Mouse (Mus musculus) right cerebral cortex, postnatal 14 days (tissue): ENCODE measurements around the gene Rnf224.

ENCODE experiments used
- DNase-seq: peaks from one replicate; pipeline ENCODE4 v3.0.0; 2022

The Rnf224 gene

DNA sequence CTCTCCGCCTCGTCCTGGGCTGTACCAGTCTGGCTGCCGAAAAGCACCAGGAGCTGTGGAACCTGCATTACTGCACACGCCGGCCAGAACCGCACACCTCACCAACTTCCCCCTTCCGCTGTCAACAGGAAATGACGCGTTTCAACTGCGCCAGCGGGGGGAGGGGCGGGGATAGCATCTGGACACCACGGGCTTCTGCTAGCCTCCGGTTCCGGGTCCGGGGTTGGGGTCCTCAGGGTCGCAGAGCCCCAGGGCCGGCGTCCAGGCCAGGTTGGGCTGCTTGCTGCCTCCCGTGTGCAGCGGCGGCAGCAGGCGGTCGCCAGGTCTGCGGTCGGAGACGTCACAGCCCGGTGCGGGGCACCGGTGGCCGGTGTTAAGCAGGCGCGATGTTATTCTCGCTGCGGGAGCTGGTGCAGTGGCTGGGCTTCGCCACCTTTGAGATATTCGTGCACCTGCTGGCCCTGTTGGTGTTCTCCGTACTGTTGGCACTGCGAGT lies 18.7 kb upstream of the Rnf224 start, which contains the start of gene Tmem203:
Tmem203 (plus strand) TSS at position 156 of the 496 bp plus-strand sequence.
- DNase-seq: peak; percentile 88

GRCm38 (mm10) chr2:25252331-25252730 lies 15.7 kb upstream of the Rnf224 start:
- no peak for DNase-seq

DNA sequence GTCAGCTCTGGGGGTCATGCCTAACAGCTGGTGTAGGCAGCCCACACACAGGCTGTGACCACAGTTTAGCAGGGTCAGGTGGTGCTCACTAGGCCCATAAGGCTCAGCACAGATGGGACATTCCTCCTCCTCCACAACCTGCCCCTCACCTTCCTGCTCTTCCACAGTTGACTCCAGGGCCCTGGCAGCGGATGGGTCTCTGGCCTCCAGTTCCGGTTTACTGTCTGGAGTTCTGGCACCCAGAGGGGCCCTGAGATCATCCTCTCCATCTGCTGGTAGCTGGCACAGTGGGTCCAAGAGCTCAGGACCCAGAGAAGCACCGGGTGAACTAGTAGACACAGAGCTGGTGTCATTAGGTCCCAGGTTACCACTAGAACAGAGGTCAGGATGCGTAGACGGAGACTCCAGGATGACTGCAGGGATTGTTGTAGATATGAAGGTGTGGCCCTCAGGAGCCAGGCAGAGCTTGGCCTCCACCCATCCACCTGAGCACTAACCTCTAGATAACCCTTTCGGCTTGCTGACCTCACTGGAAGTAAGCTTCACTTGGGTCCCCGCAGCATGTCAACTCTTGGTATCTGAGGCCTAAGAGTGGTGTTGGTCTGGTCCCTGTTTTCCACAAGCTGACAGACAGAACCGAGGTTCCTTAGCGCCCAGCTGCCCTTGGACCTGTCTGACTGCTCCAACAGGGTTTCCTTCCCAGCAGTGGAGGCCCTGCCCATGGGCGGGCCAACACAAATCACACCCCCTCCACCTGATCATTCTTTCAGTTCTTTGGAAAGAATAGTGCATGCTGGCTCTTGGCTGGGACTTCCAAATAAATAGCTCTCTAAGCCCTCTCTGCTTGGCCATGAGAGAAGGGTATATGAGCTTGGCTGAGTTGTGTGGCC lies 9.8 kb upstream of the Rnf224 start, which contains the start of gene AL732309.1:
AL732309.1 (minus strand) TSS at position 681 of the 890 bp plus-strand sequence.
- DNase-seq: no peak

- DNase-seq: no peak
Observed at GRCm38 (mm10) chr2:25244144-25244543, 7.6 kb upstream of the Rnf224 start.

- DNase-seq: no peak
Observed at GRCm38 (mm10) chr2:25243342-25243741, 6.8 kb upstream of the Rnf224 start.

DNA sequence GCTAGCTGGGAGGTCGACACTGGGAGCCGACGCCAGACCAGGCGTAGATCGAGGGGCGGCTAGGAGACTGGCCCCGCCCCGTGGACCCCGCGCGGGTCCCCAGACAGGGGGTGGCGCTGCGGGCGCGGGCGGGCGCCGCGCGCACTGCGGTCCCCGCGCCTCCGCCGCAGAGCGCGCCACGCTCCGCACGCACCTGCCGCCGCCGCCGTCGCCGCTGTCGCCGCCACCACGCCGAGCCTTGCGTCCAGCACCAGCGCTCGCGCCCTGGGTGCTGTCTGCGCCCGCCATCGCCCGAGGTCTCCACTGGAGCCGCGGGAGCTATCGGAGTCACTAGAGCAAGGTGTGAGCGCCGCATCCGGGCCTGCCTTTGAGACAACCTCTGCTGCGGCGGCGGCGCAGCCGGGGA lies 5.5 kb upstream of the Rnf224 start, which contains the start of the genes Rnf208 and Cysrt1:
Rnf208 (plus strand) TSS at position 155 of the 406 bp plus-strand sequence.
Cysrt1 (minus strand) TSS at position 352 of the 406 bp plus-strand sequence.
- DNase-seq: peak; percentile 68

- no peak for DNase-seq
Observed at GRCm38 (mm10) chr2:25241438-25241775, 4.8 kb upstream of the Rnf224 start.

DNA sequence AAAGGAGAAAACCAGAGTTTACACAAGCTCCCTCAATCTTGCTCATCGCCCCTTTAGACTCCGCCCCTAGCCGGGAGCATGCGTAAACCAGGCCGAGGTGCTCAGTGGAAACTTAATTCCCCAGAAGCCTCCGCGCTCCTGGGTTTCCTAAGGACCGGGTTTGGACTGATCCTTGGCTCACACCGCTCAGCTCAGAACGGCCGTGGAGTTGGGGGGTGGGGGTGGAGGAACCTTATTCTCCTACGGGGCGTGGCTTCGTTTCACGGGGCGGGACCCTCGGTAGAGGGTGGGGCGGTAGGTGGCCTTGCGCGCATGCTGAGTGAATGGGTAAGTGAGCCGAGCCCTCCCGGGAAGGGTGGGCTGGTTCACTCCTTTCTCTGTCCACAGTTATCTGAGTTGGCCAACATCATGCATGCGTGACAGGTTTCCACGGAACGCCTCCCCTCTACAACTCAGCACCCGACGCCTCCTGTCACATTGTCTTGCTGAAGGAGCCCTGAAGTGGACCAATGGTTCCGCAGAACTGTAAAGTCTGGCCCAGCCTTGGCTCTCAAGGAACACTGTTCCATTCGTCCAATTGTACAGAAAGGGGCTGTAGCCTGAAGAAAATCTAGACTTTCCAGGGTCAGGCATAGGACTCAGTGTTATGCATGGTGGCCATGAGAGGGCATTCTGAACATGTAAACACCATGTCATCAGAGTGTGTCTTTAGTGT lies 4.3 kb upstream of the Rnf224 start:
- peak; percentile 68 for DNase-seq

GRCm38 (mm10) chr2:25240310-25240709 lies 3.7 kb upstream of the Rnf224 start:
- DNase-seq: no peak

DNA sequence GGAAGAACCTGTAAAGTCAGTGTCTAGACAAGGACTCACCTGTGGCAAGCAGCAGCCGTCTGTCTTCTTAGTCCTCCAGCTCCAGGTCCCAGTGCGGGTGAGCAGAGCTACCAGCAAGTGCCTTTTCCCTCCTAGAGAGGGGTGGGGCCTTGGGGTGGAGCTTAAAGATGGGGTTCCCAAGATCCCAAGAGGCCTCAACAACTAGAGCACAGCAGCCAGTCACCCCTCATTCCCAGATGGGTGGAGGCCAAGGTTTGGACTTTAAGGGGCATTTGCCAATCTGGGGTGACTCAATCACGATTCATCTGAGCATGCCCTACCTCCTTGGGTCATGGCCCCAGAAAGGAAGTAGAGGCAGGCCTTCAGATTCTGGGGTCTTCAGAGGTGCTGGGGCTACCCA lies 3.2 kb upstream of the Rnf224 start:
- no peak for DNase-seq

- no peak for DNase-seq
Observed at GRCm38 (mm10) chr2:25238106-25238505, 1.5 kb upstream of the Rnf224 start.

- DNase-seq: no peak
Observed at GRCm38 (mm10) chr2:25237522-25237921, 935 bp upstream of the Rnf224 start.

GRCm38 (mm10) chr2:25234551-25235220 lies 1.9 kb downstream of the Rnf224 start:
- no peak for DNase-seq

GRCm38 (mm10) chr2:25234050-25234449 lies 2.5 kb downstream of the Rnf224 start, which contains the start of gene Slc34a3:
Slc34a3 (minus strand) TSS chr2:25234364.
- DNase-seq: no peak

DNA sequence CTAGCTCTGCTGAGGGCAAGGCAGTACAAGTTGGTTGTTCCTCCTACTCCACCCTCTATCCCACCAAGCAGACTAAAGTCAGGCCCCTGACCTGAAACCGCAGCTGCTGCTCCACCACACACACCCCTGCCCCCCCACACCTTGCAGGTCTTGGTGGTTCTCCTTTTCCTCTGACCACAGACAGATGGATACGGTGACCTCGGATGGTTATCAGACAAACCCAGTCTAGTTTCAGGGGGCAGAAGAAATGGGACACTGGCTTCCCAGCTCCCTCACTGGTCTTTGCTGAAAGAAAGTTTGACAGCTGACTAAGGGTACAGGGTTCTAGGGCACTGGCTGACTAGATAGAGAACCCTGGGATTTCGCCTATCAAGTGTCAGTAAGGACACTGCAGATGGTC lies 3.2 kb downstream of the Rnf224 start:
- DNase-seq: no peak

GRCm38 (mm10) chr2:25231038-25231437 lies 5.5 kb downstream of the Rnf224 start:
- no peak for DNase-seq

DNA sequence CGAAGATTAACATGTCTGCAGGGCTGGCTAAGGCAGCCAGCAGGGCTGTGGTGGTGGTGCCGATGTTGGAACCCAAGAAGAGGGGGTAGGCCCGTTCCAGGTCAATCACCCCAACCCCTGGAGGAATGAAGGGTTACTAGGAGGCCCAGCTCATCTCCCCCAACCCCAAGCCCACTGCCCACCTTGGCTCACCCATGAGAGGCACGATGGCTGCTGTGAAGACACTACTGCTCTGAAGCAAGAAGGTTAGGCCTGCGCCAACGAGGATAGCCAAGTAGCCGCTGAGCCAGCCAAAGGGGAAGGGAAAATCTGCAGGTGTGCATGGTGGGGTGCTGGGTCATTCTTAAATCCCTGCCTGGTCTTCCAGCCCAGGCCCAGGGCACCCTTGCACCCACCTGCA lies 6.0 kb downstream of the Rnf224 start:
- no peak for DNase-seq

DNA sequence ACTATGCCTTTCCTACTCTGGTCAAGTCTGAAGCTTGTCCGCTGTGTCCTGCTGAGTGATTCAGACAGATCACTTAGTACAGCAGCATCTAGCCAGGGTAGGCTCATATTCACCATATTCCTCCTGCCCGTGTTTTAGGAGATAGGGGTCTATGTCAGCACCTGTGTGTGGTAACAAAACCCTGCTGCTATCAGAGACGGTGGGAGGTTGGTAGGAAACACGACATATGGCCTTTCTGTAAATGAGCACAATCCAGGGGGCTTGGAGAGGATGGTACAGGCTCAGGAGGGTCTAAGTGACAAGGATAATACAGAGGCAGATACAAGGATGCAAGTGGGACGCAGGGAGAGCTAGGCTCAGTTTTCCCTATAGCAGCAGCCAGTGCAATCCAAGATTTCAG lies 7.0 kb downstream of the Rnf224 start:
- no peak for DNase-seq

DNA sequence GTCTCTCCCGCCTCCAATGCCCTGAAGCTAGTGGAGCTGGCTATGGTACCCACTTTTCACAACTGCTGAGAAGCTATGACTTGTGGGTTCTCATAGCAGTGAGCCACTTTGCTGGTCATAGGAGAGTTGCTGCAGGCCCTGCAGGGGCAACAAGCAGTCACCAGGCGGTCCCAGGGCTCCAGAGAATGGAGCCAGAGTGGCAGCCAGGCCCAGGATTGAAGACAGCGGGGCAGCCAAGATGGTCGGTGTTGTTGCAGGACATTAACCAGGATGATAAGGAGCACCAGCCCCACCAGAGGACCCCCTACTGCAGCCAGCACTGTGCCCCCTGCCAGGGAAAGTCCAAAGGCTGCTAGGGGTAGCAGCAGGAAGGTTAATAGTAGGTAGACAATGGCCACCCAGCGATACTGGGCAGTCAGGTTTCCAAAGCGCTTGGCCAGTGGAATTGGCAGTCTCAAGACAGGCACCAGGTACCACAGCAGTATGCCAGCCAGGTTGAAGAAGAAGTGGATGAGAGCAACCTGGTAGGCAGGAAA lies 7.5 kb downstream of the Rnf224 start:
- no peak for DNase-seq

GRCm38 (mm10) chr2:25228431-25228889 lies 8.1 kb downstream of the Rnf224 start:
- peak; percentile 84 for DNase-seq

- no peak for DNase-seq
Observed at GRCm38 (mm10) chr2:25227406-25227805, 9.2 kb downstream of the Rnf224 start.

- peak; percentile 37 for DNase-seq
Observed at GRCm38 (mm10) chr2:25226864-25227263, 9.7 kb downstream of the Rnf224 start.
